Comparison of ENCODE assay signal across 7 mouse cellular contexts in the genomic region with DNA sequence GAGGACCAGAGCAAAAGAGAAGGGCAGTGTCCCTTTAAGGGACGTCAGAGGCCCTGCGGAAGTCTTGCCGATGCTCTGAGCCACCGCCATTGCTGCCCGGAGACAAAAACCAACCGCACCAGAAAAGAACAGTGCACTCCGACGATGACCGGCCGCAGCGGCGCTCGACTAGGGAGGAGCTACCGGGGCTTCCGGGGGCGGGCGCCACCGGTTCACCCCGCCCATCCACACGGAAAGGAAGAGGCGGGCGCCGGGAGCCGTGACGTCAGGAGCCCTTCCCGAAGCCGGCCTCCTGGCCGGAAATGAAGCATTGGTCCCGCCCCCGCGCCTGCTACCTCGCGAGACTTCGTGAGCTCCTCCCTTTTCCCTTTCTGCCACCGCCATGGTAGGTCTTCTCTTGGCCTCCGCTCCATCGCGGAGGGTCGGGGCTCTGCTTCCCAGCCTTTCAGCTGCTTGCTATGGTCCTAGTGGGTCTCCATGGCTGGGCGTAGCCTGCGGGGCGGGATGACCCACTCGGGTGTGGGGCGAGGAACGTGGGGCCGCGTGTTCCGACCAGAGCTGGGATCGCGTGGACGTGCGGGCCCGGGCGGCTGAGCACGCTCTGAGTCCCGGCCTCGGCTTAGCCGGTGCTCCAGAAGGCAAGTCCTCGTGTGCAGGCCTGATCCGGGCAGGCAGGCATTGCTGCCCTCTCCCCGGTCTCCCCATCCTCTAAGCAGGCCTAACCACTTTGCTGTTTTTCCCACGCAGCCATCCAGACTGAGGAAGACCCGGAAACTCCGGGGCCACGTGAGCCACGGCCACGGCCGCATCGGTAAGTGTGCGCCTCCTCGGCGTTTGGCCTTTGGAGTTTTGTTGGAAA. TPM values are rescaled to one million over a fixed set of nuclear protein-coding genes. Genes with fewer than 3 reads are reported as not detected.
A peak's percentile ranks its signal among the peaks of the same experiment; 100 is the strongest.
DNase-seq lines count a peak whose midpoint lies in the region; ATAC-seq lines count a peak whose summit lies in the region.

A gene (plus strand): TSS at position 310 of the 859 bp plus-strand sequence.

- ATAC-seq in intestine, embryonic 15.5 days: peak; percentile 96

- peak; percentile 99 for DNase-seq in adrenal gland, adult 2 months
- peak; percentile 98 for DNase-seq in embryo, embryonic 11.5 days (ENCODE audit: low read depth, low spot score)
- DNase-seq in gastrocnemius, postnatal 36 days: peak; percentile 98
- peak; percentile 99 for DNase-seq in left cerebral cortex, postnatal 25 days (ENCODE audit: low spot score in 2 of 2)
- peak; percentile 99 for DNase-seq in midbrain, embryonic 10.5 days (ENCODE audit: low spot score)
- DNase-seq in right cerebral cortex, postnatal 4 days: peak; percentile 98

- H3K27ac ChIP-seq in intestine, embryonic 15.5 days: peak within 1 kb of the TSS; percentile 93
- peak within 1 kb of the TSS; percentile 98 for H3K27ac ChIP-seq in midbrain, embryonic 10.5 days (replicated peaks)

- H3K9me3 ChIP-seq in intestine, embryonic 15.5 days: no peaks in the 10 kb centered on the region
- no peaks in the 10 kb centered on the region for H3K9me3 ChIP-seq in midbrain, embryonic 10.5 days (replicated peaks)

- peaks cover 15% of the 10 kb centered on the region for H3K36me3 ChIP-seq in intestine, embryonic 15.5 days
- peaks cover 43% of the 10 kb centered on the region for H3K36me3 ChIP-seq in midbrain, embryonic 10.5 days

- peak within 1 kb of the TSS; percentile 96 for H3K4me3 ChIP-seq in intestine, embryonic 15.5 days (replicated peaks)
- peak within 1 kb of the TSS; percentile 97 for H3K4me3 ChIP-seq in midbrain, embryonic 10.5 days

- H3K9ac ChIP-seq in intestine, embryonic 15.5 days: peak within 1 kb of the TSS; percentile 98

- intact Hi-C loops in gastrocnemius, postnatal 36 days (cut with DNase I): loop anchor here (5.0 kb wide), 1 partner anchor 183 kb away; a partner anchor contains a TSS
- intact Hi-C loops in left cerebral cortex, postnatal 25 days (cut with DNase I): no loop called here

- H3K4me1 ChIP-seq in intestine, embryonic 15.5 days (replicated peaks): peaks cover 14% of the 10 kb centered on the region
- H3K4me1 ChIP-seq in midbrain, embryonic 10.5 days: peaks cover 35% of the 10 kb centered on the region

- WGBS in intestine, embryonic 15.5 days: under 1% methylated on average over 72 of the region's 72 CpGs
- WGBS in midbrain, embryonic 10.5 days: under 1% methylated on average over 72 of the region's 72 CpGs

- H3K27me3 ChIP-seq in intestine, embryonic 15.5 days (replicated peaks): no peaks in the 10 kb centered on the region
- H3K27me3 ChIP-seq in midbrain, embryonic 10.5 days (ENCODE audit: low read depth, poor library complexity, severe bottlenecking): no peaks in the 10 kb centered on the region

- H3K4me2 ChIP-seq in intestine, embryonic 15.5 days (replicated peaks): peak within 1 kb of the TSS; percentile 79

RNA-seq across cellular contexts. Expression of the gene that starts here (rescaled TPM):
- 100 to 1,000 TPM; 240 to 258 TPM for total RNA-seq in adrenal gland, adult 2 months (2021)
- polyA plus RNA-seq in adrenal gland, adult 2 months (2012; rRNA removed): 245 and 268 TPM in 2 replicates
- total RNA-seq in gastrocnemius, postnatal 36 days (2021): 10 to 100 TPM; 63.3 to 79.1 TPM
- polyA plus RNA-seq in intestine, embryonic 15.5 days (2015; fragmentation: Nextera tagmentation; extraction: Ambion mirVana): 138 and 145 TPM in 2 replicates
- 100 to 1,000 TPM; 122 to 132 TPM for total RNA-seq in left cerebral cortex, postnatal 25 days (2021)
- 113 and 126 TPM in 2 replicates for polyA plus RNA-seq in midbrain, embryonic 10.5 days (2016; fragmentation: Nextera tagmentation; extraction: Ambion mirVana)

Comparison
In these comparisons a context has a peak if more than half of its experiments do, and no peak if none do; other contexts are left out.
1. Peak in every context shown above with its lines: DNase-seq, ATAC-seq, H3K4me3 ChIP-seq and H3K27ac ChIP-seq.